ENCODE assay signal across 11 mouse cellular contexts in genomic region chr13:64081012-64081919, GRCm38 (mm10). TPM values are rescaled to one million over a fixed set of nuclear protein-coding genes. Genes with fewer than 3 reads are reported as not detected.
DNase-seq lines count a peak whose midpoint lies in the region; ATAC-seq and TF ChIP-seq lines count a peak whose summit lies in the region.
"Had no signal": no experiment of that assay in that cellular context is flagged by ENCODE, and none has a peak within 500 bp of the region (broad histone marks: within the 10 kb centered on the region; RNA-seq: fewer than 3 reads in every experiment).

No protein-coding gene starts in this region.

- no peaks in the 10 kb centered on the region for H3K9me3 ChIP-seq in heart, embryonic 10.5 days
- no peaks in the 10 kb centered on the region for H3K9me3 ChIP-seq in embryonic facial prominence, embryonic 10.5 days
- no peaks in the 10 kb centered on the region for H3K9me3 ChIP-seq in hindbrain, postnatal 0 days (ENCODE audit: low read length)
- H3K9me3 ChIP-seq in midbrain, embryonic 12.5 days, result no peaks in the 10 kb centered on the region
- H3K9me3 ChIP-seq: megakaryocyte, embryonic 14.5 days had no signal

- no peak for TF ChIP-seq CTCF in hindbrain, postnatal 0 days (IDR thresholded peaks at IDR 0.05; ENCODE audit: low read depth)

- H3K36me3 ChIP-seq in heart, embryonic 10.5 days, result no peaks in the 10 kb centered on the region
- H3K36me3 ChIP-seq in embryonic facial prominence, embryonic 10.5 days (replicated peaks), result no peaks in the 10 kb centered on the region
- H3K36me3 ChIP-seq in hindbrain, postnatal 0 days (ENCODE audit: insufficient read depth, low read length), result no peaks in the 10 kb centered on the region
- H3K36me3 ChIP-seq in midbrain, embryonic 12.5 days, result no peaks in the 10 kb centered on the region

- peaks cover 13% of the 10 kb centered on the region for H3K4me1 ChIP-seq in heart, embryonic 10.5 days
- peaks cover 18% of the 10 kb centered on the region for H3K4me1 ChIP-seq in embryonic facial prominence, embryonic 10.5 days
- peaks cover 3% of the 10 kb centered on the region; the same call in 1 of the 2 replicates for H3K4me1 ChIP-seq in hindbrain, postnatal 0 days (ENCODE audit: insufficient read depth, low read length)
- H3K4me1 ChIP-seq in midbrain, embryonic 12.5 days, result peaks cover 15% of the 10 kb centered on the region

- no peak overlapping the region for H3K4me2 ChIP-seq in hindbrain, postnatal 0 days (ENCODE audit: low read depth, low read length)
- H3K4me2 ChIP-seq in midbrain, embryonic 12.5 days (replicated peaks), result peak overlapping the region; percentile 23

- H3K27me3 ChIP-seq in heart, embryonic 10.5 days (ENCODE audit: insufficient read depth, poor library complexity, severe bottlenecking), result no peaks in the 10 kb centered on the region; the same call in 1 of the 2 replicates
- H3K27me3 ChIP-seq in embryonic facial prominence, embryonic 10.5 days (replicated peaks; ENCODE audit: low read depth, poor library complexity, severe bottlenecking), result peaks cover 19% of the 10 kb centered on the region; the same call in 1 of the 2 replicates
- H3K27me3 ChIP-seq in hindbrain, postnatal 0 days (ENCODE audit: insufficient read depth, low read length), result no peaks in the 10 kb centered on the region
- H3K27me3 ChIP-seq in midbrain, embryonic 12.5 days, result no peaks in the 10 kb centered on the region; the same call in 1 of the 2 replicates

- DNase-seq in heart, embryonic 10.5 days (ENCODE audit: low spot score), result no peak
- DNase-seq in heart, postnatal 4 days, result no peak
- DNase-seq in embryonic facial prominence, embryonic 10.5 days (ENCODE audit: low spot score), result peak; percentile 51
- DNase-seq in hindbrain, postnatal 0 days (ENCODE audit: low spot score), result peak; percentile 8
- DNase-seq in cerebellum, adult 9-10 months, result no peak
- no peak for DNase-seq in gastrocnemius, postnatal 25 days
- DNase-seq: gastrocnemius, postnatal 10 days had no signal

- ATAC-seq in hindbrain, postnatal 0 days, result peak; percentile 73
- peak; percentile 81 for ATAC-seq in midbrain, embryonic 12.5 days (ENCODE audit: low FRiP score, low read depth)
- ATAC-seq in granulocyte monocyte progenitor cell, adult 5-6 weeks (replicated peaks; ENCODE audit: poor library complexity, severe bottlenecking), result no peak

- no peak overlapping the region for H3K4me3 ChIP-seq in heart, embryonic 10.5 days
- H3K4me3 ChIP-seq in embryonic facial prominence, embryonic 10.5 days, result no peak overlapping the region
- no peak overlapping the region for H3K4me3 ChIP-seq in hindbrain, postnatal 0 days (ENCODE audit: low read length)
- no peak overlapping the region for H3K4me3 ChIP-seq in midbrain, embryonic 12.5 days
- H3K4me3 ChIP-seq: megakaryocyte, embryonic 14.5 days had no signal

- H3K9ac ChIP-seq in hindbrain, postnatal 0 days (replicated peaks; ENCODE audit: low read length), result no peak overlapping the region
- no peak overlapping the region for H3K9ac ChIP-seq in midbrain, embryonic 12.5 days (replicated peaks)

- H3K27ac ChIP-seq in heart, embryonic 10.5 days, result peak overlapping the region; percentile 60
- H3K27ac ChIP-seq in embryonic facial prominence, embryonic 10.5 days (replicated peaks), result peak overlapping the region; percentile 84
- H3K27ac ChIP-seq in hindbrain, postnatal 0 days, result no peak overlapping the region
- peak overlapping the region; percentile 79 for H3K27ac ChIP-seq in midbrain, embryonic 12.5 days (replicated peaks)

- 38% methylated on average over 16 of the region's 16 CpGs for WGBS in heart, embryonic 10.5 days
- 37% methylated on average over 16 of the region's 16 CpGs for WGBS in embryonic facial prominence, embryonic 10.5 days
- 25% methylated on average over 16 of the region's 16 CpGs for WGBS in hindbrain, postnatal 0 days
- WGBS in midbrain, embryonic 12.5 days, result 15% methylated on average over 16 of the region's 16 CpGs

RNA-seq across cellular contexts. Expression of gene Hsd17b3, which starts 7.8 kb away (rescaled TPM):
- polyA plus RNA-seq in heart, embryonic 10.5 days (2016; fragmentation: Nextera tagmentation; extraction: Ambion mirVana), result not detected in 2 replicates
- not detected for total RNA-seq in heart, postnatal 4 days (2021)
- polyA plus RNA-seq in embryonic facial prominence, embryonic 10.5 days (2016; fragmentation: Nextera tagmentation; extraction: Ambion mirVana), result not detected in 2 replicates
- total RNA-seq in hindbrain, postnatal 0 days (2014; rRNA removed), result not detected in 2 replicates
- not detected in 2 replicates for polyA plus RNA-seq in hindbrain, postnatal 0 days (2015; fragmentation: Nextera tagmentation; extraction: Ambion mirVana)
- polyA plus RNA-seq in midbrain, embryonic 12.5 days (2016; fragmentation: Nextera tagmentation; extraction: Ambion mirVana), result 0.51 TPM in 1 of 2 replicates, not detected in the other
- not detected for total RNA-seq in gastrocnemius, postnatal 25 days (2021)
- not detected in 2 replicates for total RNA-seq in granulocyte monocyte progenitor cell, adult 5-6 weeks (2014; fragmentation: Nextera tagmentation)
- not detected in 2 replicates for total RNA-seq in granulocyte monocyte progenitor cell, adult 5-6 weeks (2017)
- total RNA-seq: gastrocnemius, postnatal 10 days; layer of hippocampus, postnatal 25 days had no signal

RNA-seq across cellular contexts. Expression of gene Slc35d2, which starts 47.9 kb away (rescaled TPM):
- polyA plus RNA-seq in heart, embryonic 10.5 days (2016; fragmentation: Nextera tagmentation; extraction: Ambion mirVana), result 7.7 and 8.7 TPM in 2 replicates
- 1 to 10 TPM; 3.2 to 3.3 TPM for total RNA-seq in heart, postnatal 4 days (2021)
- polyA plus RNA-seq in embryonic facial prominence, embryonic 10.5 days (2016; fragmentation: Nextera tagmentation; extraction: Ambion mirVana), result 2.5 and 3.2 TPM in 2 replicates
- 0.83 and 0.89 TPM in 2 replicates for total RNA-seq in hindbrain, postnatal 0 days (2014; rRNA removed)
- 1.5 and 3.4 TPM in 2 replicates for polyA plus RNA-seq in hindbrain, postnatal 0 days (2015; fragmentation: Nextera tagmentation; extraction: Ambion mirVana)
- polyA plus RNA-seq in midbrain, embryonic 12.5 days (2016; fragmentation: Nextera tagmentation; extraction: Ambion mirVana), result 1.7 and 4.0 TPM in 2 replicates
- total RNA-seq in gastrocnemius, postnatal 25 days (2021), result under 1 TPM; 0.72 to 0.88 TPM
- 1.6 TPM in 1 of 2 replicates, not detected in the other for total RNA-seq in granulocyte monocyte progenitor cell, adult 5-6 weeks (2014; fragmentation: Nextera tagmentation)
- 5.8 and 6.7 TPM in 2 replicates for total RNA-seq in granulocyte monocyte progenitor cell, adult 5-6 weeks (2017)

Comparison
In these comparisons a context has a peak if more than half of its experiments do, and no peak if none do; other contexts are left out.
1. DNase-seq: peak in embryonic facial prominence, embryonic 10.5 days (single experiment) and hindbrain, postnatal 0 days (single experiment); none in heart, embryonic 10.5 days (single experiment), heart, postnatal 4 days (single experiment), cerebellum, adult 9-10 months (single experiment) and gastrocnemius, postnatal 25 days (single experiment).